Mouse (Mus musculus) hindbrain, embryonic 11.5 days (tissue): ENCODE data around the gene Thap2. TPM values are rescaled to one million over a fixed set of nuclear protein-coding genes. Genes with fewer than 3 reads are reported as not detected.

Experiments
- ATAC-seq: fragments of 200-750 bp; cut with Nextera tagmentation; 2 replicates; pipeline ENCODE4 v1.8.0; 2017; ENCODE audit warnings: mild to moderate bottlenecking, moderate TSS enrichment, moderate library complexity; ENCODE audit not compliant: low FRiP score
- DNase-seq: peaks from one replicate; pipeline ENCODE4 v3.0.0-alpha.2; 2015; ENCODE audit warnings: low spot score
- H3K27ac ChIP-seq: fragments of 300-500 bp; sonication (generic); 2 replicates; pipeline ENCODE4 v1.5.1; 2014; ENCODE audit warnings: mild to moderate bottlenecking, low read depth, low read length
- H3K27me3 ChIP-seq: fragments of 300-500 bp; sonication (generic); 2 replicates; pipeline ENCODE4 v1.6.1; 2014; ENCODE audit warnings: mild to moderate bottlenecking, low read length, moderate library complexity, mixed read lengths; ENCODE audit not compliant: control insufficient read depth, insufficient read depth
- H3K36me3 ChIP-seq: fragments of 300-500 bp; sonication (generic); 2 replicates; pipeline ENCODE4 v1.6.1; 2014; ENCODE audit warnings: mild to moderate bottlenecking, low read length, moderate library complexity, mixed read lengths; ENCODE audit not compliant: control insufficient read depth, insufficient read depth
- H3K4me1 ChIP-seq: fragments of 300-500 bp; sonication (generic); replicated peaks from 2 replicates; pipeline ENCODE4 v1.6.1; 2014; ENCODE audit warnings: low read length, mixed read lengths; ENCODE audit not compliant: control insufficient read depth, insufficient read depth
- H3K4me2 ChIP-seq: fragments of 300-500 bp; sonication (generic); replicated peaks from 2 replicates; pipeline ENCODE4 v1.6.1; 2014; ENCODE audit warnings: mild to moderate bottlenecking, low read depth, low read length
- H3K4me3 ChIP-seq: fragments of 300-500 bp; sonication (generic); 2 replicates; pipeline ENCODE4 v1.5.1; 2014; ENCODE audit warnings: low read depth, low read length
- H3K9ac ChIP-seq: fragments of 300-500 bp; sonication (generic); 2 replicates; pipeline ENCODE4 v1.6.1; 2014; ENCODE audit warnings: low read depth, low read length
- H3K9me3 ChIP-seq: fragments of 300-500 bp; sonication (generic); 2 replicates; pipeline ENCODE4 v1.6.1; 2016; ENCODE audit warnings: low read length; ENCODE audit not compliant: control insufficient read depth
- WGBS: fragments of 180-500 bp; shearing (Covaris S2); extraction: QIAGEN DNeasy Blood & Tissue Kit; methylation state at CpG from one replicate; pipeline ENCODE4 v1.1.7; 2014; 5-methylcytosine and 5-hydroxymethylcytosine counted together
- polyA plus RNA-seq: library from polyadenylated mRNA; unstranded; fragments of >200 nt; fragmentation: Nextera tagmentation; extraction: Ambion mirVana; gene quantifications from 2 replicates; pipeline ENCODE4 v1.2.1, GENCODE M21; 2014

Gene Thap2
- polyA plus RNA-seq, 1 experiment from 2014 or later: 31.1 TPM

DNA sequence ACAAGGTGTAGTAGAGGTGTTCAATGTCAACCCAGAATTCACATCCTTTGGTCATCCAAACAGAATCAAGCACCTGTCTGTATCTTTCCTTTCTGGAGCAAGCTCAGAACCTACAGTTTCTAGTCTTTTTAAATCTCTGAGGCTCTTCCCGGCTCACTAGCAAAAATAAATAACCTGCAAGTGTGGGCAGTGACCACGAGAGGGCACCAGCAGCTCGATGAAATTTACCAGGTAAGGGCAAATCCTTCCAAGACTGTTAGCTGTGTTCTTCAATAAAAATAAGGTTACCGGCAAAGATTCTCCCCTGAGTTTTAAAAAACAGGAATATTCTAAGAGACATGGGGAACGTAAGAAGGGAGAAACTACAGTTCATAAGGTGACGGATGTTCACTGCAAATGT is 60.9 kb downstream of the Thap2 start:
- Histone ChIP-seq H3K4me1 (no peaks in the 10 kb centered on the region), H3K27me3 (no peaks in the 10 kb centered on the region), H3K4me3 (no peak overlapping the region), H3K36me3 (no peaks in the 10 kb centered on the region), H3K27ac (no peak overlapping the region), H3K9me3 (no peaks in the 10 kb centered on the region), H3K4me2 (no peak overlapping the region), H3K9ac (no peak overlapping the region)
- peak; percentile 79 for DNase-seq
- no peak for ATAC-seq
- WGBS: 11% methylated on average over 6 of the region's 6 CpGs

DNA sequence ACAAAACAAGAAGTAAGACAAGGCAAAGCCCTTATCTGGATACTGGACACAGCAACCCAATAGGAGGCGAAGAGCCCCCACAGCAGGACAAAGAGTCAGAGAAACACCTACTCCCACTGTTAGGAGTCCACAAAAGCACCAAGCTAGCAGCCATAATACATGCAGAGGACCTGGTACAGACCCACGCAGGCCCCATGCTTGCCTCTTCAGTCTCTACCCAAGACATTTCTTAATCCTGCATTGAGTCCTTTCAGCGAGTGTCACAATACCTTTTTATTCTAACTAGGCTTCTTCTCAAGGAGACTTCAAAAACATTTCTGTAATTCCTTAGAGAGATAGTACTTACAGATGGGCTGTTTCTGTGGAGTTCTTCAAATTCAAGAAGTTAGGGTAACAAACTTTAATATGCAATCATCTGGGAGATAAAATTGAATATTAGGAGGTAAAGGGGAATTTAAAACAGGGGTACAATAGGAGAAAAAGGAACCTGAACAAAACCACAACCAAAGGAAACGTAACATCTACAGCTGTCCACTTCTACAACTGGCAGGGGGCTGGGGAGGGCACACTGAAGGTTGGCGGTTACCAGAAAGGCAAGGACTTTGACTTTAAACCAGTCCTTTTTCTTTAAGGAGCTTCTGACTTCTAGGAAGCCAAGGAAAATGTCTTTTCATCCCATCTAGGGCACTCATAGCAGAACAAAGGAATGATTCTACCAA is 62.8 kb downstream of the Thap2 start:
- Histone ChIP-seq H3K9me3 (no peaks in the 10 kb centered on the region), H3K36me3 (no peaks in the 10 kb centered on the region), H3K27ac (no peak overlapping the region), H3K4me3 (no peak overlapping the region), H3K27me3 (no peaks in the 10 kb centered on the region), H3K4me2 (no peak overlapping the region), H3K9ac (no peak overlapping the region), H3K4me1 (no peaks in the 10 kb centered on the region)
- 76% methylated on average over 5 of the region's 5 CpGs for WGBS
- ATAC-seq (no peak), DNase-seq (no peak)

Other genes with a start within 250 kb of the Thap2 start
- 0.57 and 1.7 TPM in 2 replicates for gene Tph2, start 199.4 kb downstream of the Thap2 start, polyA plus RNA-seq
- gene Tbc1d15, start 133.0 kb downstream of the Thap2 start, polyA plus RNA-seq: 45.3 and 55.4 TPM in 2 replicates
- 10.1 and 10.6 TPM in 2 replicates for gene Rab21, start 68.8 kb downstream of the Thap2 start, polyA plus RNA-seq
- 35.7 and 39.1 TPM in 2 replicates for gene Tmem19, start 21.9 kb downstream of the Thap2 start, polyA plus RNA-seq
- gene Zfc3h1, start 516 bp upstream of the Thap2 start, polyA plus RNA-seq: 22.0 and 31.0 TPM in 2 replicates
- gene A930009A15Rik, start 185.5 kb upstream of the Thap2 start, polyA plus RNA-seq: 0.35 and 0.40 TPM in 2 replicates
- 6.4 and 6.7 TPM in 2 replicates for gene Lgr5, start 203.3 kb upstream of the Thap2 start, polyA plus RNA-seq